Mouse (Mus musculus) right cerebral cortex, postnatal 14 days (tissue): ENCODE measurements around the gene Xylt1.

Source experiments
- DNase-seq: peaks from one replicate; pipeline ENCODE4 v3.0.0; 2022

Xylt1 gene

GRCm38 (mm10) chr7:117522092-117522635 lies 141.4 kb downstream of the Xylt1 start:
- no peak for DNase-seq

GRCm38 (mm10) chr7:117524430-117525214 lies 143.8 kb downstream of the Xylt1 start:
- DNase-seq, result no peak

GRCm38 (mm10) chr7:117525678-117526077 lies 144.9 kb downstream of the Xylt1 start:
- DNase-seq, result peak; percentile 26

GRCm38 (mm10) chr7:117526570-117526969 lies 145.8 kb downstream of the Xylt1 start:
- DNase-seq, result no peak

- DNase-seq, result no peak
Observed at GRCm38 (mm10) chr7:117529787-117530655, 149.2 kb downstream of the Xylt1 start.

- no peak for DNase-seq
Observed at GRCm38 (mm10) chr7:117532651-117533050, 151.9 kb downstream of the Xylt1 start.

GRCm38 (mm10) chr7:117533164-117533563 lies 152.4 kb downstream of the Xylt1 start:
- DNase-seq, result no peak

GRCm38 (mm10) chr7:117539931-117540330 lies 159.2 kb downstream of the Xylt1 start:
- no peak for DNase-seq

GRCm38 (mm10) chr7:117540413-117540812 lies 159.6 kb downstream of the Xylt1 start:
- no peak for DNase-seq

GRCm38 (mm10) chr7:117541056-117541455 lies 160.3 kb downstream of the Xylt1 start:
- DNase-seq, result no peak

- DNase-seq, result no peak
Observed at GRCm38 (mm10) chr7:117541681-117542080, 160.9 kb downstream of the Xylt1 start.

GRCm38 (mm10) chr7:117543041-117543440 lies 162.3 kb downstream of the Xylt1 start:
- DNase-seq, result no peak

GRCm38 (mm10) chr7:117544126-117544525 lies 163.3 kb downstream of the Xylt1 start:
- DNase-seq, result no peak

GRCm38 (mm10) chr7:117548301-117548700 lies 167.5 kb downstream of the Xylt1 start:
- no peak for DNase-seq

- DNase-seq, result no peak
Observed at GRCm38 (mm10) chr7:117550916-117551549, 170.3 kb downstream of the Xylt1 start.

GRCm38 (mm10) chr7:117553228-117553627 lies 172.4 kb downstream of the Xylt1 start:
- DNase-seq, result no peak

GRCm38 (mm10) chr7:117555735-117556134 lies 175.0 kb downstream of the Xylt1 start:
- DNase-seq, result no peak

- DNase-seq, result no peak
Observed at GRCm38 (mm10) chr7:117558166-117558565, 177.4 kb downstream of the Xylt1 start.

- DNase-seq, result no peak
Observed at GRCm38 (mm10) chr7:117559051-117559450, 178.3 kb downstream of the Xylt1 start.

GRCm38 (mm10) chr7:117563939-117564499 lies 183.2 kb downstream of the Xylt1 start:
- DNase-seq, result no peak

GRCm38 (mm10) chr7:117564627-117565026 lies 183.8 kb downstream of the Xylt1 start:
- no peak for DNase-seq

- no peak for DNase-seq
Observed at GRCm38 (mm10) chr7:117566115-117566514, 185.3 kb downstream of the Xylt1 start.

GRCm38 (mm10) chr7:117566833-117567232 lies 186.1 kb downstream of the Xylt1 start:
- DNase-seq, result no peak
